Mouse (Mus musculus): Measurements from ENCODE around the gene Kif14.

Kif14 gene

DNA sequence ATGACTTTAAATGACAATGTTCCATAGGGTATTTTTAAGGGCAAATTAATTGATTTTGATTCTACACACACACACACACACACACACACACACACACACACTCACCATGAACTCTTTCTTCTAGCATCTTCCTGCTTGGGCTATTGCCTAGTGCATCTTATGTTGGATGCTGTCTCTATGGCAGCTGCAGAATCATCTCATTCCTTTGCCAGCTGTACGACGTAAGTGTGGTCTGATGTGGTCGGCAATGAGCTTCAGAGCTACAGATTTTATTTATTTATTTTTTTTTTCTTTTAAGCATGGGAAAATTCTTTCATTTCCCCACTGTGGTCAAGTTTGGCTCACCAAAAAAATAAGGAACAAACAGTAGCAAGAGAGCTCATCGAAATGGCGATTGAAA, 92.6 kb downstream of the Kif14 start:
- no peak for DNase-seq

GRCm38 (mm10) chr1:136559284-136559683, 93.1 kb downstream of the Kif14 start:
- DNase-seq, result no peak

DNA sequence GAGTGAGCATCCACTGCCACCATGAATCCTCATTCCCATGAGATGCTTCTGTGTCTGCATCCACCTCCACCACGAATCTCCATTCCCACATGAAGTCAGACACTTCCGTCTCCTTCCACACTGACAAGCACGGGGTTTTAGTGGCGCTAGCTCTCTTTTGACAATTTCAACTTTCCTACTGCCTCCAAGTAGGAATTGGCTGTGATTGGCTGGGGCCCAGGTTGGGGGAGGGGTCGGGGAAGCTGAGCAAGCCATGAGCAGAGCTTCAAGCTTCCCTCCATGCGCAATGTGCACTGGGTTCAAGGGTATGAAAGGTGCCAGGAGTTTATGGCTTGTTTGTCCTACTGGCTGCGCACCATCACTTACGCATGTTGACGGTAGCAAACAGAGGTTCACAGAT, 93.6 kb downstream of the Kif14 start:
- DNase-seq, result peak in 1 of 2 experiments; percentile 45

- DNase-seq, result no peak
These were observed 95.7 kb downstream of the Kif14 start for GRCm38 (mm10) chr1:136561823-136562222.

GRCm38 (mm10) chr1:136563149-136563548, 97.0 kb downstream of the Kif14 start:
- no peak for DNase-seq

- DNase-seq, result no peak
These were observed 98.8 kb downstream of the Kif14 start for GRCm38 (mm10) chr1:136564963-136565362.

DNA sequence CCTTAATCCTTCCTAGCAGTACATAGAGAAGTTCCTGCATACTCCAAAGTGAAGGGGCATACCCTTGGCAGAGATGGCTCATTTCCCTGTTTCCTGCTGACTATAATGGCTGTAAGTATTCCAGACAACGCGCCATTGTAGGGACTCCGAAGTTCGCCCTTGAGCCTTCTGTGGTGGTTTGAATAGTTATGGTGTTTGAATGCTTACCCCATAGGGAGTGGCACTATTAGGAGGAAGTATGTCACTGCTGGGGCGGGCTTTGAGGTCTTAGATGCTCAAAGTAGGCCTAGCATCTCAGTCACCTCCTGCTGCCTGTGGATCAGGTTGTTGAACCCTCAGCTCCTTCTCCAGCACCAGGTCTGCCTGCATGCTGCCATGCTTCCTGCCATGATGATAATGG, 100.2 kb downstream of the Kif14 start:
- DNase-seq, result no peak

- DNase-seq, result no peak
These were observed 101.5 kb downstream of the Kif14 start for GRCm38 (mm10) chr1:136567641-136568040.

- no peak for DNase-seq
These were observed 102.6 kb downstream of the Kif14 start for GRCm38 (mm10) chr1:136568738-136569194.

DNA sequence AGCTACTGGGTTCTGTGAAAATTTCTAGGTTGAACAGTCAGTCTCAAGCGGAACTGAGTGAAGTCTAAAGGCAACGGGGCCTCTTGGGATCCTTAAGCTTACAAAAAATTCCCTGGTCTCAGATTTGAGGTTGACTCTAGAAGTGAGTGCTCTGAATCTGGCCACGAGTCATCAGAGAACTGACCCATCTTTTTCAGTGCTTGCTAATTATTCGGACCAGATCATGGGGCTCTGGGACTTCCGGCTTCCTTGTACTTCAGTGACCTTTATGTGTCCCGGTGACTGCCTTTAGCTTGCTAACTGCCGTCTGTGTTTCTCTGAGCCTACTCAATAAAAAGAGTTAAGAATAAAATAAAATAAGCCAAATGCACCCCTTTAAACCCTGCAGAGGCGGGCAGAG, 103.1 kb downstream of the Kif14 start:
- DNase-seq, result no peak

DNA sequence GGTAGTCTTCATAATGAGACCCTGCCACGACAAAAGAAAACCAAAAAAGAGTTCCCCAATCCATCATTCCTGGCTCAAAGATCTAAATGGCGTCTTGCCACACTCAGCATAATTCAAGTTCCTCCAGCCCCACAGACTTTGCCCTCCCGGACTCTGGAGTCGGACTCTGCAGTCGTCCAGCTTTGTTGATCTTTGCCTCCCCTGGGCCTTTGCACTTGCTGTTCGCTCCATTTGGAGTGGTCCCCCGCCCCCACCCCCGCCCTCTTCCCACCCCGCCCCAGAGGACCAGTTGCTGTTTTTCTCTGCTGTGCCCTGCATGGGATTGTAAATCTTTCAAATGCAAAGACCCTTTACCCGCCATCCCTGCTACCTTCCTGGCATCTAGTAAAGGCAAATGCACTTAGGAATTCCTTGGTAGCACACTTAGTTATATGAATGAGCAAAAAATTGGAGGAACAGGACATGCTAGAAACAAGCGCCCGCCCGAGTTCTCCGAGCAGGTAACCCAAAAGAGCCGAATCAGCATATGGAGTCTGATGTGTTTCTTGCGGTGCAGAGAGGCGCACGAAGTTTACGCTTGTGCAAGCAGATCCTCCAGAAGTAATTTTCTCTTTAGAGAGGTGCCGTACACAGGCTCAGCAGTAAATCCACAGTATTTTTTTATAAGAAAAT, 103.6 kb downstream of the Kif14 start:
- DNase-seq, result no peak

GRCm38 (mm10) chr1:136570298-136570653, 104.1 kb downstream of the Kif14 start:
- no peak for DNase-seq

GRCm38 (mm10) chr1:136570976-136571375, 104.8 kb downstream of the Kif14 start:
- no peak for DNase-seq

DNA sequence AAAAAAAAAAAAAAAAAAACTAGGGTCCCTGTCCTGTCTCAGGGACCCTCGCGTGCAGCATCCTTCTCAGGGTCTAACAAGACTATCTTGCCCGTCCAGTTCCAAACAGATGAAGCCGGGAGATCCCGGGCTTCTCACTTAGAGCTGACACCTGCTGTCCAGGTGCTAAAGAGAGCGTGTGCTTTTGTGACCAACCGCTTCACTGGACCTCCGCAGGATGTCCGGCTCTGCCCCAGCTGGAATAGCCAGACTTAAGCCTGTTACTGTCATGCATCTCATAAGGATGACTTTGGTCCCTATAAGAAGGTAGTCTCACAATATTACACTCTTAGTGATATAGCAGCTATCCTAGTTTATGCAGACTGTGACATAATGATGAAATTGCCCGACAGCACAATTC, 105.4 kb downstream of the Kif14 start:
- DNase-seq, result no peak

DNA sequence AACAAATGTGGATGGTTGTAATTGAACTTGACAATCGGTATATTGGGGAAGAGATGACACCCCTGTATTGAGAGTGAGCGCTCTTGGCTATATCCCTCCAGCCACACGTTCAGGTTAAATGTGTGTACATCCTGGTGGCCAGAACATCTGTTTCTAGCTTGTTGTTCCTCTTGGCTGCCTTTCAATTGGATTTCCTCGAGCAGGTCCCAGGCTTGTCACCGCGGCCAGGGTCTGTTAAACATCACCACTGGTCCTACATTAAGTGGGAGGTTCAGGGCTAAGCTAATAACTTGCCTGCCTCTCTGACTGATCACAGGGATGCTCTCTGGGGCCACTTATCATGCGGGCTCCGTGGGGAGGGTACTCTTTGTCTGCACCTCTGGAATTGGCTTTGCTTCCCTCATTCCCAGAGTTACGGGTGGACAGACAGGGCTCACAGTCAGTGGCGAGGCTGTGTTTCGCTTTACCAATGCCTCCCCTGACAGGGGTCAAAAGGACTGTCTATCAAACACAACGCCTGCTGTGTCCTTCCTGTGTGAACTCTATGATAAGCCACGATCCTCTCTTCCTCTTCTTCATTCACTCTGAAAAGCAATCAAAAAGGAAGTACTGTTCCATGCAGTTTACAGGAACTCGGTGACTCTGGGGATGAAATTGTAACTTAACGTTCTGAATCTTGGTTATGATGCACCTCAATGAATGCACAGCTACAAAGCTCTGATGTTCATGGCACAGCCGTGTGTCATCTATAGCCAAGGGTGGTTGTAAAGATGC, 111.9 kb downstream of the Kif14 start:
- DNase-seq, result no peak

DNA sequence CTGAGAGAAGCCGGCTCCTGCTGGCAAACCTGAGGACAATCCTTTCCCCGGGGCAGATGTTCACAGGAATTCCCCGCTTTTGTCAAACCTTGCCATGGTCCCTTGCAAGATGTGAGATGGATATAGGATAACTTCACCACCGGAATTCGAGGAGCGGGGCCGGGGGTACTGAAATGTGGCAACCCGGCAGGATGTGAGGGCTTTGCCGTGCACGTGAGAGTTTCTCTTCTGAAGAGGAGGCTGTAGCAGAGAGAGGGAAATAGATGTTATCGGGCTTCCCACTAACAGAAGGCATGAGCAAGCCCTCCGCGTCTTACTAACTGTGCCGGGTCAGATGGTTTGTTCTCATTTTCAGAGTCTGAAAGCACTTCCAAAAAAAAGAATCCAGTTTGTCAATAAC, 113.2 kb downstream of the Kif14 start:
- no peak for DNase-seq

DNA sequence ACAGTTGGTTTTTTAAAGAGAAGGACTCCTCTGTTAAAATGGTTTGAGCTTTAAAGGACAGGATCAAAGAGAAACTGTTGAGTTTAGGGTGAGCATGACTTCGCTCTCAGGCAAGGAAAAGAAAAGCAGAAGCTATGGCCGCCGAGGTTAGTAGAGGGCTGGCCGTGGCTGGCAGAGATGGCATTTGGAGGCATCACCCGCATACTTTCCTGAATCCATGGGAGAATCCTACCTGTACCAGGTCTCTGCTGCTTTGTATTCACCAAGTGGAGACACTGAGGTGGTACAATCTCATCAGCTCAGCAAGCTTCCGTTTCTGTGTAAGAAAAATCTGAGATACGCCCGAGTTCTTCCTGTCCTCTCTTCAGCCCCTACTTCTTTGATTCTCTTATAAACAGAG, 114.1 kb downstream of the Kif14 start:
- DNase-seq, result no peak

All from cerebellum, postnatal 14 days (tissue).